Mouse (Mus musculus): ENCODE measurements around the gene Tcp11l2. TPM values are rescaled to one million over a fixed set of nuclear protein-coding genes. Genes with fewer than 3 reads are reported as not detected.

The Tcp11l2 gene
- polyA plus RNA-seq, 1 experiment: 18.2 TPM

GRCm38 (mm10) chr10:84640861-84641260 is 64.4 kb downstream of the Tcp11l2 start:
- H3K36me3 ChIP-seq (ENCODE audit: control insufficient read depth, insufficient read depth, low read length): peaks cover 2% of the 10 kb centered on the region; the same call in 1 of the 2 replicates
- no peaks in the 10 kb centered on the region for H3K27me3 ChIP-seq (ENCODE audit: control insufficient read depth, insufficient read depth, low read length)
- no peak for TF ChIP-seq POLR2A (IDR thresholded peaks at IDR 0.05; ENCODE audit: control insufficient read depth, low read depth, low read length)
- TF ChIP-seq CTCF (IDR thresholded peaks at IDR 0.05; ENCODE audit: control insufficient read depth, insufficient read depth, insufficient replicate concordance, low read depth, low read length): no peak
- H3K27ac ChIP-seq (ENCODE audit: control insufficient read depth, insufficient read depth, low read depth, low read length): no peak overlapping the region
- no peaks in the 10 kb centered on the region for H3K4me1 ChIP-seq (ENCODE audit: control insufficient read depth, insufficient read depth, low read length)
- no peak overlapping the region for H3K4me3 ChIP-seq (ENCODE audit: control insufficient read depth, low read depth, low read length)

DNA sequence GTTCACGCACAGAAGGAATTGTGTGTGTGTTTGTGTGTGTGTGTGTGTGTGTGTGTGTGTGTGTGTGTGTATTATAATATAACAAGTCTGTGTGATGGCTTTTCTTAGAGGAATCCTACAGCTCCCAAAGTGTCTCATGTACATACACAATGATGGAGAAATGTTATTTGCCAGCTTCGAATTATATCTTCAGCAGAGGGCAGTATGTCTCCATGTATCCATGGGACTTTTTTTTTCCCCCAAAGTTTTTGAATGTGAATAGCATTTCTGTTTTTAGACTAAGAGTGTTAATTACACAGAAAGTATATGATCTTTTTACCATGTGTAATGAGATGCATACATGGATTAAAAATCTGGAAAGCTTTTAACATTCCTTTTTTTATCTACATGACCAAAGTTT is 65.2 kb downstream of the Tcp11l2 start:
- Histone ChIP-seq H3K4me3 (ENCODE audit: control insufficient read depth, low read depth, low read length) (no peak overlapping the region), H3K27ac (ENCODE audit: control insufficient read depth, insufficient read depth, low read depth, low read length) (no peak overlapping the region), H3K27me3 (ENCODE audit: control insufficient read depth, insufficient read depth, low read length) (no peaks in the 10 kb centered on the region), H3K36me3 (ENCODE audit: control insufficient read depth, insufficient read depth, low read length) (peaks cover 2% of the 10 kb centered on the region; the same call in 1 of the 2 replicates), H3K4me1 (ENCODE audit: control insufficient read depth, insufficient read depth, low read length) (no peaks in the 10 kb centered on the region)
- no peak for TF ChIP-seq POLR2A (IDR thresholded peaks at IDR 0.05; ENCODE audit: control insufficient read depth, low read depth, low read length)
- no peak for TF ChIP-seq CTCF (IDR thresholded peaks at IDR 0.05; ENCODE audit: control insufficient read depth, insufficient read depth, insufficient replicate concordance, low read depth, low read length)

- TF ChIP-seq POLR2A (IDR thresholded peaks at IDR 0.05; ENCODE audit: control insufficient read depth, low read depth, low read length) (no peak), CTCF (IDR thresholded peaks at IDR 0.05; ENCODE audit: control insufficient read depth, insufficient read depth, insufficient replicate concordance, low read depth, low read length) (no peak)
- H3K4me1 ChIP-seq (ENCODE audit: control insufficient read depth, insufficient read depth, low read length): no peaks in the 10 kb centered on the region
- no peaks in the 10 kb centered on the region for H3K27me3 ChIP-seq (ENCODE audit: control insufficient read depth, insufficient read depth, low read length)
- no peaks in the 10 kb centered on the region for H3K36me3 ChIP-seq (ENCODE audit: control insufficient read depth, insufficient read depth, low read length)
- no peak overlapping the region for H3K27ac ChIP-seq (ENCODE audit: control insufficient read depth, insufficient read depth, low read depth, low read length)
- H3K4me3 ChIP-seq (ENCODE audit: control insufficient read depth, low read depth, low read length): no peak overlapping the region
Observed at GRCm38 (mm10) chr10:84645940-84646339, 69.5 kb downstream of the Tcp11l2 start.

DNA sequence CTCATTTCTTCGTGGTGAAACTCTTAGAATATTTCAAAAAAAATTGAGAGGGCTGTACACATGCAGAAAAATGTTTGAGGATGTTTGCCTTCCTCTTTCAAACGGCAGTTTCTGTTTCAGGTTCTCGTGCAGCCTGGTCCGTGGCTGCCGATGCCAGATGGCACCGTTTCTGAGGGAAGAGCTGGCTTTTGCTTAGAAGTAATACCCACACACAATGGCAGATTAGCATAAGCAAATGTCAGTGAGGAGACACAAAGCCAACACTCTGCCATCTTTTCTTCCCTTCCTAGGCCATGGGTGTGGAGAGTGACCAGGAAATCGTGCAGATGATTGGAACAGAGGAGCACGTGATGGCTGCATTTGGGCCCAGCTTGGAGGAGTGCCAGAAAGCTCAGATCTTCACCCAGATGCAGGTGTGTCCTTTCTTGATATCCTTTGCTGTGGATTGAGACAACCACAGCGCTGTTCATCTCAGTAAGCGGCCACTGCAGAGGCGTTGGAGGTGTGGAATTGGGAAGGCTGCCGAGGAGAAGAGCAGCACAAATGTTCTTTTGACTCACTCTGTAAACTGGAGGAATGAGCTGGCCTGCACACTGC is 70.2 kb downstream of the Tcp11l2 start:
- H3K27me3 ChIP-seq (ENCODE audit: control insufficient read depth, insufficient read depth, low read length): no peaks in the 10 kb centered on the region

GRCm38 (mm10) chr10:84647264-84647663 is 70.8 kb downstream of the Tcp11l2 start:
- Histone ChIP-seq H3K27me3 (ENCODE audit: control insufficient read depth, insufficient read depth, low read length) (no peaks in the 10 kb centered on the region), H3K4me1 (ENCODE audit: control insufficient read depth, insufficient read depth, low read length) (no peaks in the 10 kb centered on the region), H3K4me3 (ENCODE audit: control insufficient read depth, low read depth, low read length) (no peak overlapping the region), H3K36me3 (ENCODE audit: control insufficient read depth, insufficient read depth, low read length) (no peaks in the 10 kb centered on the region), H3K27ac (ENCODE audit: control insufficient read depth, insufficient read depth, low read depth, low read length) (no peak overlapping the region)
- no peak for TF ChIP-seq POLR2A (IDR thresholded peaks at IDR 0.05; ENCODE audit: control insufficient read depth, low read depth, low read length)
- no peak for TF ChIP-seq CTCF (IDR thresholded peaks at IDR 0.05; ENCODE audit: control insufficient read depth, insufficient read depth, insufficient replicate concordance, low read depth, low read length)

More for the DNA sequence above, 70.2 kb downstream of the Tcp11l2 start:
- Histone ChIP-seq H3K4me3 (ENCODE audit: control insufficient read depth, low read depth, low read length) (no peak overlapping the region), H3K36me3 (ENCODE audit: control insufficient read depth, insufficient read depth, low read length) (no peaks in the 10 kb centered on the region), H3K4me1 (ENCODE audit: control insufficient read depth, insufficient read depth, low read length) (no peaks in the 10 kb centered on the region), H3K27ac (ENCODE audit: control insufficient read depth, insufficient read depth, low read depth, low read length) (no peak overlapping the region)
- TF ChIP-seq POLR2A (IDR thresholded peaks at IDR 0.05; ENCODE audit: control insufficient read depth, low read depth, low read length) (no peak), CTCF (IDR thresholded peaks at IDR 0.05; ENCODE audit: control insufficient read depth, insufficient read depth, insufficient replicate concordance, low read depth, low read length) (no peak)

DNA sequence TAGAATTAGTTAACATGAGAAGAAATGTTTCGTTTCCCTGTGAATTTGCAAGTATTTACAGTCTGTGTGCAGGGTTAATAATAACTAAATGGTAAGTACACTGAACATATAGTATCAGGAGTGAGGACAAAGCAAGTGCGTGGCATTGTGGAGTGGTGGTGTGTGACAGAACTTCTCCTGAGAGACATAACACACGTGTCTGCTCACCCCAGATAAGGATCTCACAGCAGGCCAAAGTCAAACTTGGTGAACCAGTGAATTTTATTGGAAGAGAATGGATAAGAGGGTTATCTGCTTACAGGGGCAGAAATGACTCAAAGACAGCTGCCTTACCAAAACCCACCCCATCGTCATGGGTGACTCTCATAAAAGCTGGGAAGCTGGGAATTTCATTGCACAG is 72.5 kb downstream of the Tcp11l2 start:
- H3K36me3 ChIP-seq (ENCODE audit: control insufficient read depth, insufficient read depth, low read length): no peaks in the 10 kb centered on the region; the same call in 1 of the 2 replicates
- H3K27ac ChIP-seq (ENCODE audit: control insufficient read depth, insufficient read depth, low read depth, low read length): no peak overlapping the region
- H3K27me3 ChIP-seq (ENCODE audit: control insufficient read depth, insufficient read depth, low read length): no peaks in the 10 kb centered on the region
- no peak for TF ChIP-seq POLR2A (IDR thresholded peaks at IDR 0.05; ENCODE audit: control insufficient read depth, low read depth, low read length)
- TF ChIP-seq CTCF (IDR thresholded peaks at IDR 0.05; ENCODE audit: control insufficient read depth, insufficient read depth, insufficient replicate concordance, low read depth, low read length): no peak
- no peaks in the 10 kb centered on the region for H3K4me1 ChIP-seq (ENCODE audit: control insufficient read depth, insufficient read depth, low read length)
- H3K4me3 ChIP-seq (ENCODE audit: control insufficient read depth, low read depth, low read length): no peak overlapping the region

DNA sequence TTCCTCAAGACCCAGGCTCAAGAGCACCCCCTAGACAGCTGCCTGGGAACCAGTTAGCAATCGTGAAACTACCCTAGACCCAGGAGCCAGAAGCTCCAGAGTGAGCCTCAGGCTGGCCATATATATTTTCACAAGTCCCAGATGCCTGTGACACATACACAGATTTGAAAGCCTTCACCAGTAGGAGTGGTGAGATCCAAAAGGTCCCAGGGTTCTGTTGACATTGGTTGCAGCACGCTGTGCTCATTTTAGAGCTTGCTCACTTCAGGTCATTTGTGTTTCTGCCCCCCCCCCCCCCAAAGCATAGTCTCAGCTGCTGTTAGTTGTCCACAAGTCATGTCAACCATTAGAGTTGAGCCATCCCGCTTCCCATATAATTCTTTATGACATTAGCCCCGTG is 77.6 kb downstream of the Tcp11l2 start:
- Histone ChIP-seq H3K36me3 (ENCODE audit: control insufficient read depth, insufficient read depth, low read length) (no peaks in the 10 kb centered on the region; the same call in 1 of the 2 replicates), H3K27me3 (ENCODE audit: control insufficient read depth, insufficient read depth, low read length) (no peaks in the 10 kb centered on the region), H3K4me3 (ENCODE audit: control insufficient read depth, low read depth, low read length) (no peak overlapping the region), H3K27ac (ENCODE audit: control insufficient read depth, insufficient read depth, low read depth, low read length) (no peak overlapping the region), H3K4me1 (ENCODE audit: control insufficient read depth, insufficient read depth, low read length) (no peaks in the 10 kb centered on the region)
- TF ChIP-seq POLR2A (IDR thresholded peaks at IDR 0.05; ENCODE audit: control insufficient read depth, low read depth, low read length) (no peak), CTCF (IDR thresholded peaks at IDR 0.05; ENCODE audit: control insufficient read depth, insufficient read depth, insufficient replicate concordance, low read depth, low read length) (no peak)
